Mouse (Mus musculus) thymus, adult 2 months (tissue): ENCODE results near the gene Atg10.

Experiments used
- CTCF ChIP-seq: fragments of 200-500 bp; IDR thresholded peaks from 2 replicates; pipeline ENCODE4 v1.5.1; 2012; ENCODE audit warnings: mild to moderate bottlenecking, control low read depth, low read length, moderate library complexity, borderline replicate concordance; ENCODE audit not compliant: control insufficient read depth, poor library complexity, insufficient read depth; ENCODE audit errors: extremely low read depth
- POLR2A ChIP-seq: fragments of 200-500 bp; IDR thresholded peaks from 2 replicates; pipeline ENCODE4 v1.6.1; 2012; ENCODE audit warnings: mild to moderate bottlenecking, low read length, control low read depth, moderate library complexity; ENCODE audit not compliant: control insufficient read depth, poor library complexity, insufficient read depth; ENCODE audit errors: extremely low read depth

- TF ChIP-seq CTCF (no peak), POLR2A (no peak)
Observed at GRCm38 (mm10) chr13:91136337-91136736, 87.4 kb downstream of the Atg10 start.
